Comparison of ENCODE assay signal across 8 mouse cellular contexts in the genomic region with DNA sequence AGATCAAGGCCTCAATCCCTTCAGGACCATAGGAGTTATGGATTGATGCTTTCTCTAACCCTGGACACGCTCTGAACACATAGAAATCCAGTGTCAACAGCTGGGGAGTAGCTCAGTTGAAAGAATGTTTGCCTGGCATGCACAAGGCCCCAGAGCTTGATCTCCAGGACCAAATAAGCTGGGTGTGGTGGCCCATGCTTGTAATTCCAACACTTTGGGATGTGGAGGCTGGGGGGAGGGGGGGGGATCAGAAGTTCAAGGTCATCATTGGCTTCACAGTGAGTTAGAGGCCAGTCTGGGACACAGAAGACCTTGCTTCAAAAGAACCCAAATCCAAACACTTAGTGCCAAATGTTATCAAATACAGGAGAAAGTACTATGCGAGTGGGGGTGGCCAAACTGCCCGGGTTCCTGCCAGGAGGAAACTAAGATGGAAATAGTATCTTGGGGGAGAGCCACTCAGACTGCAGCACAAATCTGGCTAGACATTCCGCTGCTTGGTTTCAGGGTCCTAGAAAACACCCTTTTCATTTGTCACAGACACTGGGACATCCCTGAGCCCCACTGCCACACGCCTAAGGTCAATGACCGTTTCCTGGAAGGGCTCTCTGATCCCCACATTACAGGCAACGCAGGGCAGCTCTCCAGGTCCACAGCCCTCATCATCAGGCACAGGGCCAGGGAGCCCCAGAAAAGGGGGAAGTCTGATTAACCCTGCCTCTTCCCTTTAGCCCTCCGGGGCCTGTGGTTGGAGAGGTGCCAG. TPM values are rescaled to one million over a fixed set of nuclear protein-coding genes. Genes with fewer than 3 reads are reported as not detected.
DNase-seq lines count a peak whose midpoint lies in the region; ATAC-seq and TF ChIP-seq lines count a peak whose summit lies in the region.

No protein-coding gene starts in this region.

- TF ChIP-seq POLR2A in testis, adult 2 months (IDR thresholded peaks at IDR 0.05; ENCODE audit: control insufficient read depth, low read depth, low read length), result no peak

- H3K9ac ChIP-seq in embryonic facial prominence, embryonic 15.5 days, result no peak overlapping the region
- H3K9ac ChIP-seq in midbrain, embryonic 11.5 days (ENCODE audit: low read length), result no peak overlapping the region

- H3K27ac ChIP-seq in embryonic facial prominence, embryonic 15.5 days (replicated peaks), result peak overlapping the region; percentile 79
- H3K27ac ChIP-seq in limb, embryonic 10.5 days, result peak overlapping the region; percentile 74
- H3K27ac ChIP-seq in midbrain, embryonic 11.5 days (ENCODE audit: low read depth, low read length), result no peak overlapping the region
- H3K27ac ChIP-seq in testis, adult 2 months (ENCODE audit: control insufficient read depth, insufficient read depth, low read depth, low read length), result peak overlapping the region; percentile 63

- TF ChIP-seq CTCF in testis, adult 2 months (IDR thresholded peaks at IDR 0.05; ENCODE audit: control insufficient read depth, insufficient read depth, insufficient replicate concordance, low read depth, low read length), result no peak

- DNase-seq in ovary, adult 18-20 months (ENCODE audit: low spot score), result peak; percentile 50
- DNase-seq in ovary, postnatal 10 days (ENCODE audit: low spot score), result no peak
- peak; percentile 58 to 69 for DNase-seq in heart, postnatal 14 days
- no peak for DNase-seq in limb, embryonic 10.5 days (ENCODE audit: low spot score)
- DNase-seq in midbrain, embryonic 11.5 days (ENCODE audit: low spot score, missing footprints), result peak; percentile 78
- DNase-seq in thymus, postnatal 0 days (ENCODE audit: low spot score), result no peak

- no peaks in the 10 kb centered on the region for H3K9me3 ChIP-seq in embryonic facial prominence, embryonic 15.5 days (replicated peaks)
- no peaks in the 10 kb centered on the region for H3K9me3 ChIP-seq in limb, embryonic 10.5 days (replicated peaks)
- H3K9me3 ChIP-seq in midbrain, embryonic 11.5 days (ENCODE audit: control insufficient read depth, low read length), result no peaks in the 10 kb centered on the region

- WGBS in embryonic facial prominence, embryonic 15.5 days, result 15% methylated on average over 8 of the region's 8 CpGs
- WGBS in limb, embryonic 10.5 days, result 45% methylated on average over 8 of the region's 8 CpGs
- WGBS in midbrain, embryonic 11.5 days, result 47% methylated on average over 8 of the region's 8 CpGs

- H3K4me3 ChIP-seq in embryonic facial prominence, embryonic 15.5 days (replicated peaks), result peak overlapping the region; percentile 61
- H3K4me3 ChIP-seq in limb, embryonic 10.5 days, result peak overlapping the region; percentile 83
- no peak overlapping the region for H3K4me3 ChIP-seq in midbrain, embryonic 11.5 days (ENCODE audit: low read depth, low read length)
- H3K4me3 ChIP-seq in testis, adult 2 months (ENCODE audit: control insufficient read depth, low read depth, low read length), result no peak overlapping the region

- no peaks in the 10 kb centered on the region for H3K27me3 ChIP-seq in embryonic facial prominence, embryonic 15.5 days
- H3K27me3 ChIP-seq in limb, embryonic 10.5 days (ENCODE audit: low read depth, poor library complexity, severe bottlenecking), result no peaks in the 10 kb centered on the region
- no peaks in the 10 kb centered on the region for H3K27me3 ChIP-seq in midbrain, embryonic 11.5 days (ENCODE audit: control insufficient read depth, insufficient read depth, low read length)
- no peaks in the 10 kb centered on the region for H3K27me3 ChIP-seq in testis, adult 2 months (ENCODE audit: control insufficient read depth, insufficient read depth, low read length)

- peak overlapping the region; percentile 76 for H3K4me2 ChIP-seq in embryonic facial prominence, embryonic 15.5 days (replicated peaks)
- peak overlapping the region; percentile 10; the same call in 1 of the 2 replicates for H3K4me2 ChIP-seq in midbrain, embryonic 11.5 days

- ATAC-seq in embryonic facial prominence, embryonic 15.5 days (ENCODE audit: insufficient number of reproducible peaks, low FRiP score, low TSS enrichment, low read depth), result 0 out of 2 replicates have a peak, but pooled peaks have one; percentile 5
- no peak for ATAC-seq in midbrain, embryonic 11.5 days (ENCODE audit: low FRiP score)

- peaks cover 80% of the 10 kb centered on the region for H3K4me1 ChIP-seq in embryonic facial prominence, embryonic 15.5 days
- peaks cover 63% of the 10 kb centered on the region for H3K4me1 ChIP-seq in limb, embryonic 10.5 days
- H3K4me1 ChIP-seq in midbrain, embryonic 11.5 days (ENCODE audit: control insufficient read depth, insufficient read depth, low read length), result peaks cover 31% of the 10 kb centered on the region
- peaks cover 7% of the 10 kb centered on the region for H3K4me1 ChIP-seq in testis, adult 2 months (ENCODE audit: control insufficient read depth, insufficient read depth, low read length)

- H3K36me3 ChIP-seq in embryonic facial prominence, embryonic 15.5 days, result no peaks in the 10 kb centered on the region
- peaks cover 27% of the 10 kb centered on the region for H3K36me3 ChIP-seq in limb, embryonic 10.5 days
- no peaks in the 10 kb centered on the region for H3K36me3 ChIP-seq in midbrain, embryonic 11.5 days (ENCODE audit: control insufficient read depth, insufficient read depth, low read length)
- no peaks in the 10 kb centered on the region for H3K36me3 ChIP-seq in testis, adult 2 months (ENCODE audit: control insufficient read depth, insufficient read depth, low read length)

- intact Hi-C loops in heart, postnatal 14 days (cut with DNase I), result no loop called here

RNA-seq across cellular contexts. Expression of gene Lrrc75a, which starts 2.4 kb away (rescaled TPM):
- 16.2 and 16.3 TPM in 2 replicates for polyA plus RNA-seq in embryonic facial prominence, embryonic 15.5 days (2015; fragmentation: Nextera tagmentation; extraction: Ambion mirVana)
- 1 to 10 TPM; 6.3 to 7.9 TPM for total RNA-seq in heart, postnatal 14 days (2021)
- 15.7 and 17.3 TPM in 2 replicates for polyA plus RNA-seq in limb, embryonic 10.5 days (2016; fragmentation: Nextera tagmentation; extraction: Ambion mirVana)
- 12.5 and 12.6 TPM in 2 replicates for polyA plus RNA-seq in midbrain, embryonic 11.5 days (2014; fragmentation: Nextera tagmentation; extraction: Ambion mirVana)
- 6.8 and 8.0 TPM in 2 replicates for polyA plus RNA-seq in testis, adult 2 months (2012; rRNA removed)
- polyA plus RNA-seq in thymus, postnatal 0 days (2015; fragmentation: Nextera tagmentation; extraction: Ambion mirVana), result 2.2 and 3.4 TPM in 2 replicates

RNA-seq across cellular contexts. Expression of gene Mmgt2, which starts 2.6 kb away (rescaled TPM):
- polyA plus RNA-seq in embryonic facial prominence, embryonic 15.5 days (2015; fragmentation: Nextera tagmentation; extraction: Ambion mirVana), result 51.4 and 52.4 TPM in 2 replicates
- total RNA-seq in heart, postnatal 14 days (2021), result 10 to 100 TPM in 1 of 2 experiments, 1 to 10 TPM in 1; 10.0 to 10.3 TPM
- polyA plus RNA-seq in limb, embryonic 10.5 days (2016; fragmentation: Nextera tagmentation; extraction: Ambion mirVana), result 45.5 and 52.5 TPM in 2 replicates
- polyA plus RNA-seq in midbrain, embryonic 11.5 days (2014; fragmentation: Nextera tagmentation; extraction: Ambion mirVana), result 38.5 and 43.8 TPM in 2 replicates
- polyA plus RNA-seq in testis, adult 2 months (2012; rRNA removed), result 5.2 and 8.6 TPM in 2 replicates
- polyA plus RNA-seq in thymus, postnatal 0 days (2015; fragmentation: Nextera tagmentation; extraction: Ambion mirVana), result 54.3 and 63.7 TPM in 2 replicates

Comparison
In these comparisons a context has a peak if more than half of its experiments do, and no peak if none do; other contexts are left out.
1. DNase-seq: peak in ovary, adult 18-20 months (single experiment), heart, postnatal 14 days (2 of 2) and midbrain, embryonic 11.5 days (single experiment); none in ovary, postnatal 10 days (single experiment), limb, embryonic 10.5 days (single experiment) and thymus, postnatal 0 days (single experiment).
2. H3K4me3 ChIP-seq: peak in embryonic facial prominence, embryonic 15.5 days (single experiment) and limb, embryonic 10.5 days (single experiment); none in midbrain, embryonic 11.5 days (single experiment) and testis, adult 2 months (single experiment).